Mouse (Mus musculus): Measurements from ENCODE around the gene Ccp110. TPM values are rescaled to one million over a fixed set of nuclear protein-coding genes. Genes with fewer than 3 reads are reported as not detected.

Gene Ccp110
- polyA plus RNA-seq, 1 experiment from 2014 or later = 21.1 TPM

DNA sequence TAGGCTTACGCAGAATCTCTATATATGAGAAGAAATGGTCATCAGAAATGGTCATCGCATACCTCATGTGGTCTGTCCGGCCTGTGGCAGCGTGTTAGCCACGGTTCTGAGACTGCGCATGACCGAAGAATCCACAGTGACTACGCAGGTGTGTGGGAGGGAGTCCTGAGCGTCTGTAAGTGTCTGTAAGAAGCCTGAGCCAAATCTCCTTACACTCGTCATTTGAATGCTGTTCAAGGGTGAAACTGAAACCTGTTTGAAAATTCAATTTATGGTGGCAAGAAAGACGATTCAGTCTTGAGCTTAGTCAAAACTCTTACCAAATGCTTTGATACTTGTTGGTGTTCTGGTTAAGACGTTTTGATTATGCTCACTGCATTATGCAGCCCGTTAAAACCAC lies 20.9 kb downstream of the Ccp110 start:
- no peak for ATAC-seq (replicated peaks; ENCODE audit: low FRiP score)
- Histone ChIP-seq H3K9ac (no peak overlapping the region), H3K9me3 (replicated peaks) (no peaks in the 10 kb centered on the region), H3K4me1 (no peaks in the 10 kb centered on the region), H3K4me2 (no peak overlapping the region), H3K4me3 (replicated peaks) (no peak overlapping the region), H3K36me3 (peaks cover 65% of the 10 kb centered on the region), H3K27ac (no peak overlapping the region), H3K27me3 (no peaks in the 10 kb centered on the region)
- 92% methylated on average over 13 of the region's 13 CpGs for WGBS

GRCm38 (mm10) chr7:118738730-118739129 lies 26.4 kb downstream of the Ccp110 start:
- Histone ChIP-seq H3K27me3 (no peaks in the 10 kb centered on the region), H3K36me3 (peaks cover 14% of the 10 kb centered on the region), H3K9me3 (replicated peaks) (no peaks in the 10 kb centered on the region), H3K4me1 (peaks cover 15% of the 10 kb centered on the region), H3K4me2 (no peak overlapping the region), H3K27ac (no peak overlapping the region), H3K4me3 (replicated peaks) (no peak overlapping the region), H3K9ac (no peak overlapping the region)
- no peak for ATAC-seq (replicated peaks; ENCODE audit: low FRiP score)
- 64% methylated on average over 1 of the region's 1 CpGs for WGBS

GRCm38 (mm10) chr7:118739975-118740531 lies 27.7 kb downstream of the Ccp110 start, which contains the start of gene Vps35l:
TSS of gene Vps35l (plus strand) at chr7:118740226.
- peaks cover 15% of the 10 kb centered on the region for H3K4me1 ChIP-seq
- peak within 1 kb of the TSS; percentile 72 for H3K9ac ChIP-seq
- H3K9me3 ChIP-seq (replicated peaks) = no peaks in the 10 kb centered on the region
- H3K27me3 ChIP-seq = no peaks in the 10 kb centered on the region
- peak within 1 kb of the TSS; percentile 72 for H3K4me3 ChIP-seq (replicated peaks)
- peak; percentile 90 for ATAC-seq (replicated peaks; ENCODE audit: low FRiP score)
- peaks cover 13% of the 10 kb centered on the region for H3K36me3 ChIP-seq
- WGBS = 2% methylated on average over 16 of the region's 16 CpGs
- H3K4me2 ChIP-seq = peak within 1 kb of the TSS; percentile 80
- H3K27ac ChIP-seq = peak within 1 kb of the TSS; percentile 64

- WGBS = 2% methylated on average over 41 of the region's 41 CpGs
- peak overlapping the region; percentile 80 for H3K4me2 ChIP-seq
- no peaks in the 10 kb centered on the region for H3K27me3 ChIP-seq
- H3K4me1 ChIP-seq = peaks cover 15% of the 10 kb centered on the region
- peak overlapping the region; percentile 72 for H3K9ac ChIP-seq
- peak overlapping the region; percentile 72 for H3K4me3 ChIP-seq (replicated peaks)
- H3K36me3 ChIP-seq = peaks cover 18% of the 10 kb centered on the region
- no peaks in the 10 kb centered on the region for H3K9me3 ChIP-seq (replicated peaks)
- peak; percentile 97 for ATAC-seq (replicated peaks; ENCODE audit: low FRiP score)
- H3K27ac ChIP-seq = peak overlapping the region; percentile 64
Measured at GRCm38 (mm10) chr7:118740532-118741338, 28.4 kb downstream of the Ccp110 start.

GRCm38 (mm10) chr7:118742278-118742677 lies 29.9 kb downstream of the Ccp110 start:
- no peak for ATAC-seq (replicated peaks; ENCODE audit: low FRiP score)
- 86% methylated on average over 6 of the region's 6 CpGs for WGBS
- H3K9me3 ChIP-seq (replicated peaks) = no peaks in the 10 kb centered on the region
- H3K4me2 ChIP-seq = no peak overlapping the region
- H3K4me1 ChIP-seq = peaks cover 15% of the 10 kb centered on the region
- no peak overlapping the region for H3K4me3 ChIP-seq (replicated peaks)
- H3K27me3 ChIP-seq = no peaks in the 10 kb centered on the region
- no peak overlapping the region for H3K27ac ChIP-seq
- H3K9ac ChIP-seq = no peak overlapping the region
- H3K36me3 ChIP-seq = peaks cover 26% of the 10 kb centered on the region

GRCm38 (mm10) chr7:118744766-118745165 lies 32.4 kb downstream of the Ccp110 start:
- 91% methylated on average over 5 of the region's 5 CpGs for WGBS
- Histone ChIP-seq H3K4me1 (peaks cover 13% of the 10 kb centered on the region), H3K36me3 (peaks cover 50% of the 10 kb centered on the region), H3K27me3 (no peaks in the 10 kb centered on the region), H3K4me2 (no peak overlapping the region), H3K9ac (no peak overlapping the region), H3K4me3 (replicated peaks) (no peak overlapping the region), H3K27ac (no peak overlapping the region), H3K9me3 (replicated peaks) (no peaks in the 10 kb centered on the region)
- no peak for ATAC-seq (replicated peaks; ENCODE audit: low FRiP score)

- Histone ChIP-seq H3K27ac (no peak overlapping the region), H3K27me3 (no peaks in the 10 kb centered on the region), H3K9me3 (replicated peaks) (no peaks in the 10 kb centered on the region), H3K4me2 (no peak overlapping the region), H3K4me1 (no peaks in the 10 kb centered on the region), H3K9ac (no peak overlapping the region), H3K4me3 (replicated peaks) (no peak overlapping the region), H3K36me3 (peaks cover 80% of the 10 kb centered on the region)
- ATAC-seq (replicated peaks; ENCODE audit: low FRiP score) = no peak
- 88% methylated on average over 12 of the region's 12 CpGs for WGBS
Measured at GRCm38 (mm10) chr7:118747891-118748672, 35.7 kb downstream of the Ccp110 start.

DNA sequence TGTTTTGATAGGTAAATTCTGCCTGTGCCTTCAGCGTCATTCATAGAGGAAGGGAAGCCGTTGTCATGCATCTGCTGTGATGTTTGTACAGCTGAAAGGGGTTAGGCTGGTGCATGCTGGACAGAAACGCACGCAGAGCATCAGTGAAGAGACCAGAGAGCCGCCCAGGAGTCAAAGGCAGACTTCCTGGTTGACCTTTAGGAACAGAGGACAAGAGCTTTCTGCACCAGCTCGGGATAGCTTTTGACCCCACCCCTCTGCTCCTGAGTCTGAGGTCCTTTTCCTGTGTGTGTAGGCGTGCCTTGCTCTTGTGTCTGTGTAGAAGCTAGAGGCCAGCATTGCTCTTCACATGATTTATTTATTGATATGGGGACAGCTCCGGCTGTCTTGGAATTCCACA lies 37.4 kb downstream of the Ccp110 start:
- Histone ChIP-seq H3K4me2 (no peak overlapping the region), H3K4me3 (replicated peaks) (no peak overlapping the region), H3K9me3 (replicated peaks) (no peaks in the 10 kb centered on the region), H3K4me1 (no peaks in the 10 kb centered on the region), H3K36me3 (peaks cover 94% of the 10 kb centered on the region), H3K9ac (no peak overlapping the region), H3K27me3 (no peaks in the 10 kb centered on the region), H3K27ac (no peak overlapping the region)
- no peak for ATAC-seq (replicated peaks; ENCODE audit: low FRiP score)
- WGBS = 75% methylated on average over 8 of the region's 8 CpGs

DNA sequence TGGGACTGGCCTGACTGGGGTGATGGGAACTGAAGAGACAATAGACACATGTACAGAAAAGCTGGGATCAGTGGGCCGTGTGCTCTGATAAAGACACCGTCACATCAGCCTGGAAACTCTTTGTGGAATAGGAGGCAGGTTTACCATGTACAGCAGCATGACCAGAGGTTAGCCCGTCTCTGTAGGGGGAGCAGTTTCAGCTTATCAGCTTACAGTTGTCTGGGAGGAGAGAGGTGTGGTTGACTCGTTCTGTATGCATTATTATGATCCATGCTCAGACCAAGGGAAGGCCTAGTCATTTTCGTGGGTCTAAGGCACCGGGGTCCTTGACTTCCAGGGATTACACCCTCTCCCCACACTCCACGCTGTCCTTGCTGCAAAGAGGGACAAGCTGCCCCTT lies 39.3 kb downstream of the Ccp110 start:
- ATAC-seq (replicated peaks; ENCODE audit: low FRiP score) = no peak
- H3K4me1 ChIP-seq = no peaks in the 10 kb centered on the region
- H3K36me3 ChIP-seq = peaks cover 93% of the 10 kb centered on the region
- H3K27me3 ChIP-seq = no peaks in the 10 kb centered on the region
- no peaks in the 10 kb centered on the region for H3K9me3 ChIP-seq (replicated peaks)
- no peak overlapping the region for H3K9ac ChIP-seq
- WGBS = 83% methylated on average over 7 of the region's 7 CpGs
- no peak overlapping the region for H3K4me2 ChIP-seq
- H3K4me3 ChIP-seq (replicated peaks) = no peak overlapping the region
- H3K27ac ChIP-seq = no peak overlapping the region

DNA sequence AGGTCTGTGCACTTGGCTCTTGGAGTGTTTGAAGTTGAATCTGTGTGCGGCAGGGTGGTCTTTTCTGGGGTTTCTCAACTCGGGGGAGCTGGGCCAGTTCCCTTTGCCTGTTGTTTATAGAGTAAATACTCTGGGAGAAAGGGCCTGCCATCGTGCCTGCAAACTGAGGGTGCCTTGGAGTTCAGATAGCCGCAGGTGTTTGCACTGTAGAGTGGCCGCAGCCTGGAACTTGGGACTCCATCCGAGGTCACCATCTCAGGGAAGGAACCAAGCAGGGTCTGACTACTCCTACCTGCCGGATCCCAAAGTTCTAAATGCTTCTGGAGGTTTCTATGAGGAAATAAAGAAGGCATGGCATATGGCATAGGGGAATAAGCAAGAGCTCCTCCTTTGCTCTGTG lies 43.4 kb downstream of the Ccp110 start:
- Histone ChIP-seq H3K9me3 (replicated peaks) (no peaks in the 10 kb centered on the region), H3K4me2 (no peak overlapping the region), H3K27ac (no peak overlapping the region), H3K4me3 (replicated peaks) (no peak overlapping the region), H3K4me1 (peaks cover 3% of the 10 kb centered on the region; the same call in 1 of the 2 replicates), H3K27me3 (no peaks in the 10 kb centered on the region), H3K36me3 (peaks cover 76% of the 10 kb centered on the region), H3K9ac (no peak overlapping the region)
- WGBS = 72% methylated on average over 7 of the region's 7 CpGs
- no peak for ATAC-seq (replicated peaks; ENCODE audit: low FRiP score)

DNA sequence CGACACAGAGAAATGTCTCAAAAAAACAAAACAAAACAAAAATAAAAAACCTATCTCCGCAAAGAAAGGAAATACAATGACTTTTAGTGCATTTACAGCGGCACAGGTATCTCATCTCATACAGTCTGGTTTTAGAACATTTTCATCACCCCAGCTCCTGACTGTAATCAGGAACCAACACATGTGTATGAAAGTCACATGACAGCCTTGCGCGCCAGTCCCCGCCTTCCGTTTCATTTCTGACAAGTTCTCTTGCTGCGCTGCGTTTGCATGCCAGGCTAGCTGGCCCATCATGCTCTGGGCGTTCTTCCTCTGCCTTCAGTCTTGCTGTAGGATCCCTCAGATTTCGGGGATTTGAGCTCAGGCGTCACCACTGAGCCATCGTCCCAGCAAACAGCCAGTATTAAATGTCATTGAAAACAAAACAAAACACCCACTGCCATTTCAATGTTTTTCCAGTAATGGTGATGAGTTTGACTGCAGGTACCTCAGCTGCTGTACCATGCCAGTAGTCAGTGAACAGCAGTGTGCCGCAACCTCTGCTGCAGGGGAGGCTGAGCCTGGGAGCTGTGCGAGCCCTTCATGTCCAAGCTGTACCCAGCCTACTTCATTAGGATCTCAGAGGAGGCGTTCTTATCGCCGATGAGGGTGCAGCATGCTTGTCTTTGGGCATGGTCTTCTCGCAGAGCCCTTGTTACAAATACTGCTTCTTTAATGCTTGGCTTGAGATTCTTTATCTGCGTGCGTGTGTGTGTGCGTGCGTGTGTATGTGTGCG lies 44.3 kb downstream of the Ccp110 start:
- H3K4me3 ChIP-seq (replicated peaks) = no peak overlapping the region
- peaks cover 78% of the 10 kb centered on the region for H3K36me3 ChIP-seq
- no peaks in the 10 kb centered on the region for H3K9me3 ChIP-seq (replicated peaks)
- 92% methylated on average over 24 of the region's 24 CpGs for WGBS
- H3K27ac ChIP-seq = no peak overlapping the region
- H3K9ac ChIP-seq = no peak overlapping the region
- H3K27me3 ChIP-seq = no peaks in the 10 kb centered on the region
- H3K4me2 ChIP-seq = no peak overlapping the region
- no peak; the same call in 1 of the 2 replicates for ATAC-seq (replicated peaks; ENCODE audit: low FRiP score)
- H3K4me1 ChIP-seq = peaks cover 3% of the 10 kb centered on the region; the same call in 1 of the 2 replicates
